Mouse (Mus musculus) bone marrow macrophage, adult 2 months (primary cell): Measurements from ENCODE around the gene Eml3.

Experiments used
- CTCF ChIP-seq: IDR thresholded peaks from 2 replicates; pipeline ENCODE4 v1.5.1; 2012; ENCODE audit warnings: low read depth, mild to moderate bottlenecking, low read length, moderate library complexity
- POLR2A ChIP-seq: IDR thresholded peaks from 2 replicates; pipeline ENCODE4 v1.6.1; 2012; ENCODE audit warnings: mild to moderate bottlenecking, low read depth, low read length, borderline replicate concordance

GRCm38 (mm10) chr19:8981450-8982168 lies 52.3 kb downstream of the Eml3 start:
- no peak for TF ChIP-seq POLR2A
- TF ChIP-seq CTCF, result no peak
